25 mouse cellular contexts compared by ENCODE assay signal in the genomic region with DNA sequence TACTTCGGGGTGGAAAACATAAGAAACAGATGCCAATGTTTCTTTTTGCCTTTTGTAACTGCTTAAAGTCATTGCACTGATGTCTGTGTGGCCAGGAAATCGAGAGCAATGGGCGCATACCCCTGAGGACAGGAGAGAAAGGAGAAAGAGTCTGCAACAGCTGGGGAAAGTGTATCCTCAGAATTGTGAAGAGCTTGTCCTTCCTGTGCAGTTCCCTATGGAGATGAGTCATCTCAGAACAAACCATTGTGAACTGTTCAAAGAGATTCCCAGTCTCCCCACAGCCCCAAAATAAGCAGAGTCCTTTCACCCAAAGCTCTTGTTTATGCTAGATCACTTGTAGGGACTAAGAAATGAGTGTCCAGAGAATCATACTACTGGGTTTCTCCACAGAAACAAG.
A peak's percentile ranks its signal among the peaks of the same experiment; 100 is the strongest.
DNase-seq lines count a peak whose midpoint lies in the region; ATAC-seq and TF ChIP-seq lines count a peak whose summit lies in the region.
"Had no signal": no experiment of that assay in that cellular context is flagged by ENCODE, and none has a peak within 500 bp of the region (broad histone marks: within the 10 kb centered on the region; RNA-seq: fewer than 3 reads in every experiment).

No protein-coding gene starts in this region.

- H3K36me3 ChIP-seq in heart, adult 2 months (ENCODE audit: control insufficient read depth, insufficient read depth, low read length) = no peaks in the 10 kb centered on the region; the same call in none of the 2 replicates
- no peaks in the 10 kb centered on the region for H3K36me3 ChIP-seq in heart, embryonic 12.5 days
- H3K36me3 ChIP-seq in C2C12 (ENCODE audit: control insufficient read depth, insufficient read depth) = no peaks in the 10 kb centered on the region
- no peaks in the 10 kb centered on the region for H3K36me3 ChIP-seq in midbrain, embryonic 15.5 days (replicated peaks)
- H3K36me3 ChIP-seq: forebrain, embryonic 15.5 days; liver, embryonic 15.5 days had no signal

- H3K4me2 ChIP-seq in heart, embryonic 12.5 days = no peak overlapping the region
- H3K4me2 ChIP-seq in midbrain, embryonic 15.5 days = no peak overlapping the region
- H3K4me2 ChIP-seq: forebrain, embryonic 15.5 days; hindbrain, embryonic 14.5 days; liver, embryonic 15.5 days; lung, embryonic 14.5 days had no signal

- TF ChIP-seq EP300 in heart, adult 2 months (IDR thresholded peaks at IDR 0.05; ENCODE audit: insufficient read depth, low read depth, low read length) = no peak

- no peaks in the 10 kb centered on the region for H3K27me3 ChIP-seq in heart, adult 2 months (ENCODE audit: control insufficient read depth, insufficient read depth, low read length)
- no peaks in the 10 kb centered on the region for H3K27me3 ChIP-seq in heart, embryonic 12.5 days (replicated peaks)
- H3K27me3 ChIP-seq in C2C12 (ENCODE audit: control insufficient read depth, insufficient read depth, insufficient read length) = no peaks in the 10 kb centered on the region
- no peaks in the 10 kb centered on the region for H3K27me3 ChIP-seq in midbrain, embryonic 15.5 days (replicated peaks)
- H3K27me3 ChIP-seq: forebrain, embryonic 15.5 days; liver, embryonic 15.5 days had no signal

- no peak for TF ChIP-seq POLR2A in heart, adult 2 months (IDR thresholded peaks at IDR 0.05; ENCODE audit: insufficient read depth, low read depth, low read length)

- no peak overlapping the region for H3K9ac ChIP-seq in heart, adult 2 months (ENCODE audit: low read depth, low read length)
- no peak overlapping the region for H3K9ac ChIP-seq in heart, embryonic 12.5 days
- no peak overlapping the region for H3K9ac ChIP-seq in midbrain, embryonic 15.5 days
- H3K9ac ChIP-seq: forebrain, embryonic 15.5 days; hindbrain, embryonic 14.5 days; liver, embryonic 15.5 days; lung, embryonic 14.5 days had no signal

- H3K4me1 ChIP-seq in heart, adult 2 months (ENCODE audit: control insufficient read depth, insufficient read depth, low read length) = no peaks in the 10 kb centered on the region
- H3K4me1 ChIP-seq in heart, embryonic 12.5 days (replicated peaks) = peaks cover 5% of the 10 kb centered on the region
- H3K4me1 ChIP-seq in midbrain, embryonic 15.5 days = peaks cover 8% of the 10 kb centered on the region; the same call in 1 of the 2 replicates
- H3K4me1 ChIP-seq: liver, embryonic 15.5 days had no signal

- 37% methylated on average over 3 of the region's 3 CpGs for WGBS in heart, adult 2 months
- WGBS in heart, embryonic 12.5 days = 72% methylated on average over 3 of the region's 3 CpGs
- 87% methylated on average over 3 of the region's 3 CpGs for WGBS in midbrain, embryonic 15.5 days

- H3K27ac ChIP-seq in heart, adult 2 months = peak overlapping the region; percentile 41
- no peak overlapping the region for H3K27ac ChIP-seq in heart, embryonic 12.5 days (ENCODE audit: poor library complexity, severe bottlenecking)
- H3K27ac ChIP-seq in midbrain, embryonic 15.5 days = no peak overlapping the region
- H3K27ac ChIP-seq: forebrain, embryonic 15.5 days; hindbrain, embryonic 14.5 days; liver, embryonic 15.5 days had no signal

- intact Hi-C loops in heart, adult 2 months (cut with DNase I) = no loop called here

- TF ChIP-seq CTCF in heart, adult 2 months (IDR thresholded peaks at IDR 0.05) = no peak
- TF ChIP-seq CTCF in C2C12 (IDR thresholded peaks at IDR 0.05; ENCODE audit: control insufficient read depth, insufficient read depth, insufficient read length) = no peak

- no peak overlapping the region for H3ac ChIP-seq in C2C12 (ENCODE audit: control insufficient read depth, insufficient read length, low read depth)

- H3K79me3 ChIP-seq in C2C12 (ENCODE audit: low read depth) = no peaks in the 10 kb centered on the region

- H3K79me2 ChIP-seq in heart, adult 2 months (replicated peaks; ENCODE audit: control insufficient read depth, insufficient read depth, low read length) = no peaks in the 10 kb centered on the region
- H3K79me2 ChIP-seq in C2C12 (ENCODE audit: control insufficient read depth, insufficient read depth) = no peaks in the 10 kb centered on the region

- H3K4me3 ChIP-seq in heart, adult 2 months = no peak overlapping the region
- H3K4me3 ChIP-seq in heart, embryonic 12.5 days = no peak overlapping the region
- H3K4me3 ChIP-seq in C2C12 (ENCODE audit: insufficient read depth, poor library complexity, severe bottlenecking) = no peak overlapping the region
- H3K4me3 ChIP-seq in midbrain, embryonic 15.5 days = no peak overlapping the region
- H3K4me3 ChIP-seq: forebrain, embryonic 15.5 days; liver, embryonic 15.5 days had no signal

- no peak for ATAC-seq in heart, embryonic 12.5 days (ENCODE audit: insufficient number of reproducible peaks, low FRiP score)
- no peak for ATAC-seq in midbrain, embryonic 15.5 days (replicated peaks)
- ATAC-seq: CD4-positive, CD25-positive, alpha-beta regulatory T cell, adult 4 months; forebrain, embryonic 15.5 days; intestine, postnatal 0 days had no signal

- DNase-seq in gastrocnemius, adult 18-20 months (ENCODE audit: low spot score) = peak; percentile 39
- no peak for DNase-seq in gastrocnemius, adult 8-10 months (ENCODE audit: low spot score in 2 of 2)
- DNase-seq in heart, adult 2 months = no peak
- peak; percentile 42 for DNase-seq in skeletal muscle tissue, adult 2 months (ENCODE audit: low read depth, low spot score)
- DNase-seq: adrenal gland, adult 8-10 months; cerebellum, adult 8-10 months; cerebellum, postnatal 25 days; gastrocnemius, postnatal 10 days; kidney, postnatal 14 days; layer of hippocampus, adult 9-11 months; liver; lung, embryonic 14.5 days; lung, postnatal 14 days; midbrain, embryonic 14.5 days; right cerebral cortex, postnatal 25 days; spleen, adult 18-20 months; thymus, postnatal 25 days had no signal

- H3K9me3 ChIP-seq in heart, embryonic 12.5 days (replicated peaks) = no peaks in the 10 kb centered on the region
- no peaks in the 10 kb centered on the region for H3K9me3 ChIP-seq in midbrain, embryonic 15.5 days
- H3K9me3 ChIP-seq: forebrain, embryonic 15.5 days; liver, embryonic 15.5 days had no signal

TF ChIP-seq in C2C12, 6 proteins besides CTCF, POLR2A, EP300 and RAD21:
- TF ChIP-seq MAX (IDR thresholded peaks at IDR 0.05) (no peak), MYOD1 (IDR thresholded peaks at IDR 0.05; ENCODE audit: control insufficient read depth, insufficient read length, low read depth) (peak; percentile 48)

Comparison
In these comparisons a context has a peak if more than half of its experiments do, and no peak if none do; other contexts are left out.
1. DNase-seq: peak in gastrocnemius, adult 18-20 months (single experiment) and skeletal muscle tissue, adult 2 months (single experiment); none in gastrocnemius, adult 8-10 months (0 of 2) and heart, adult 2 months (0 of 2).